Mouse (Mus musculus) liver, adult 2 months (tissue): ENCODE measurements around the gene Otop2. TPM values are rescaled to one million over a fixed set of nuclear protein-coding genes. Genes with fewer than 3 reads are reported as not detected.

Source experiments
- DNase-seq: peaks from one replicate; pipeline ENCODE4 v3.0.0-alpha.2; 2011; ENCODE audit warnings: low read depth, low spot score; ENCODE audit errors: extremely low read depth
- H3K27ac ChIP-seq: fragments of 200-500 bp; replicated peaks from 2 replicates; pipeline ENCODE4 v1.5.1; 2012; ENCODE audit warnings: low read depth, mild to moderate bottlenecking, control low read depth, inconsistent platforms, low read length; ENCODE audit not compliant: insufficient read depth
- H3K27me3 ChIP-seq: fragments of 200-500 bp; 2 replicates; pipeline ENCODE4 v1.6.1; 2012; ENCODE audit warnings: mild to moderate bottlenecking, moderate library complexity, low read length, inconsistent platforms; ENCODE audit not compliant: control insufficient read depth, insufficient read depth
- H3K36me3 ChIP-seq: fragments of 200-500 bp; 2 replicates; pipeline ENCODE4 v1.6.1; 2012; ENCODE audit warnings: low read length, inconsistent platforms; ENCODE audit not compliant: control insufficient read depth, insufficient read depth
- H3K4me1 ChIP-seq: fragments of 200-500 bp; 2 replicates; pipeline ENCODE4 v1.6.1; 2011; ENCODE audit warnings: low read length; ENCODE audit not compliant: control insufficient read depth, insufficient read depth
- H3K4me3 ChIP-seq: fragments of 200-500 bp; 2 replicates; pipeline ENCODE4 v1.5.1; 2011; ENCODE audit warnings: low read depth, mild to moderate bottlenecking, control low read depth, low read length, moderate library complexity; ENCODE audit not compliant: insufficient read depth
- H3K79me2 ChIP-seq: fragments of 200-500 bp; 2 replicates; pipeline ENCODE4 v1.6.1; 2012; ENCODE audit warnings: inconsistent platforms, mild to moderate bottlenecking, low read length, moderate library complexity; ENCODE audit not compliant: control insufficient read depth, insufficient read depth
- H3K9ac ChIP-seq: fragments of 200-500 bp; 2 replicates; pipeline ENCODE4 v1.6.1; 2012; ENCODE audit warnings: low read depth, mild to moderate bottlenecking, control low read depth, inconsistent platforms, low read length
- CTCF ChIP-seq: fragments of 200-500 bp; IDR thresholded peaks from 2 replicates; pipeline ENCODE4 v1.5.1; 2011; ENCODE audit warnings: low read depth, low read length, control low read depth
- POLR2A ChIP-seq: fragments of 200-500 bp; IDR thresholded peaks from 2 replicates; pipeline ENCODE4 v1.6.1; 2011; ENCODE audit warnings: low read length, control low read depth; ENCODE audit not compliant: insufficient read depth; ENCODE audit errors: extremely low read depth
- WGBS: fragments of 180-500 bp; shearing (Covaris S2); methylation state at CpG from one replicate; pipeline ENCODE4 v1.1.7; 2018; 5-methylcytosine and 5-hydroxymethylcytosine counted together
- polyA plus RNA-seq: library from polyadenylated mRNA; depleted of rRNA; stranded (reverse); fragments of >200 nt; gene quantifications from 2 replicates; pipeline ENCODE4 v1.2.3, GENCODE M21; 2012
- total RNA-seq: library from RNA; depleted of rRNA; stranded (reverse); fragments of >200 nt; gene quantifications from 2 replicates; pipeline ENCODE4 v1.2.3, GENCODE M21; 2014

Otop2 gene
- total and polyA plus RNA-seq, 2 experiments, result not detected

DNA sequence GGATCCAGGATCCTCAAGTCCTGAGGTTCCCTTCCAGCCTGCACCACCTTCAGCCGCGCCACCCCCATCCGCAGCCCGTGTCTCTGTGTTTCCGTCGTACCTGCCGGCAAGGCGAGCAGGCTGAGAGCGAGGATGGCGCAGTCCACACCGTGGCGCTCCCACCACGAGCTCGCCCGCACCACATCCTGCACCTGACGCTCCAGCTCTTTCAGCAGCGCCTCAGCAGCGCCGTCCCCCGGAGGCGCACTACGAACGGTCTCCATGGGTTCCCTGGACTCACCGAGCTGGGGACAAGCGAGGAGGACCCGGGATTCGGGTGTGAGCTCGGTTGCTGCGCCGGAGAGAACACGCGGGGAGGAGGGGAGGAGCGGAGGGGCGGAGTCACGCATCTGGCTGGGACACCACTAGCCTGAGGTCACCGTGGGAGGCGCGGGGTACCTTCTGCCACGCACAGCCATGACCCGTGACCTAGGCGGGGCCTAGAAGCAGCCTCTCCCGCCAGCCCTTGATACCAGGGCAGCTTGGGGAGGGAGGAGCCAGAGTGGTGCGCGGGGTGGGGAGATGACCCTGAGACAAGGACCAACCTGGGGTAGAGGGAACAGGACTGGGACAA lies 9.6 kb upstream of the Otop2 start, which contains the start of gene Fads6:
Fads6 (minus strand) TSS at position 450 of the 613 bp plus-strand sequence.
- peak within 1 kb of the TSS; percentile 93 for H3K9ac ChIP-seq
- H3K36me3 ChIP-seq, result peaks cover 7% of the 10 kb centered on the region; the same call in 1 of the 2 replicates
- H3K4me3 ChIP-seq, result peak within 1 kb of the TSS; percentile 86
- peak; percentile 89 for DNase-seq
- H3K27ac ChIP-seq, result peak within 1 kb of the TSS; percentile 88
- no peaks in the 10 kb centered on the region for H3K27me3 ChIP-seq
- H3K4me1 ChIP-seq, result peaks cover 14% of the 10 kb centered on the region; the same call in 1 of the 2 replicates
- TF ChIP-seq POLR2A, result peak; percentile 93
- peak; percentile 51 for TF ChIP-seq CTCF
- peaks cover 8% of the 10 kb centered on the region; the same call in 1 of the 2 replicates for H3K79me2 ChIP-seq
- WGBS, result under 1% methylated on average over 44 of the region's 44 CpGs

DNA sequence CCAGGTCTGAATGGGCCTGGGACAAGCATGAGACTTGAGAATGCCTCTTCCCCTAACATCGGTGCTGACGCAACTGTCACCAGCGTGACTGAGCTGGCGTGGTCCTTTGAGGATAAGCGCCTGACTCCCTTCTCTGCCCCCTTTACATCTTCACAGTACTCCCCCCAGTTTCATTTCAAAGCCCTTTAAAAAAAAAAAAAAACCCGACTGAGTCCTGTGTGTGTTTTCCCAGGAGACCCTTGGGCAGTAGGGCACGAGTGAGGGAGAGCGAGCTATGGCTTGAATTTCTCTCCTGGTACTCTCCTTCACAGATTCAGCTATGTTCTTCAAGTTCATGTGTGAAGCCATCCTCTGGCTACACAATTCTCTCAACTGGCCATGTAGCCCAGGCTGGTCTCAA lies 8.8 kb upstream of the Otop2 start:
- no peak overlapping the region for H3K4me3 ChIP-seq
- H3K4me1 ChIP-seq, result 0 out of 2 replicates have a peak, but pooled peaks cover 13% of the 10 kb centered on the region
- H3K27me3 ChIP-seq, result no peaks in the 10 kb centered on the region
- no peak overlapping the region for H3K9ac ChIP-seq
- no peak for DNase-seq
- peaks cover 8% of the 10 kb centered on the region; the same call in 1 of the 2 replicates for H3K79me2 ChIP-seq
- H3K27ac ChIP-seq, result peak overlapping the region; percentile 30
- H3K36me3 ChIP-seq, result peaks cover 7% of the 10 kb centered on the region; the same call in 1 of the 2 replicates
- no peak for TF ChIP-seq CTCF
- TF ChIP-seq POLR2A, result no peak
- 80% methylated on average over 8 of the region's 8 CpGs for WGBS

DNA sequence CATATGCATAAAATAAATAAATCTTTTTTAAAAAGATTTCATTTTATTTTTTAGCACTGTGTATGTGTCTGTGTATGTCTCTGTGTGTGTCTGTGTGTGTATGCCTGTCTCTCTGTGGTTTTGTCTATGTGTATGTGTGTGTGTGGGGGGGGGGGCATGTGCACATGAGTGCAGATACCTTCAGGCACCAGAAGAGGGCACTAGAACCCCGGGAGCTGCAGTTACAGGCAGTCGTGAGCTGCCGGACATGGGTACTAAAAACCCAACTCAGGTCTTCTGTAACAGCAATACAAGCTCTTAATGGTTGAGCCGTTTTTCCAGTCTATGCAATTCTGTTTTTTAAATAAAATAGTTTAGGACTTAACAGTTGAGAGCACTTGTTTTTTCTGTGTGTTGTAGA lies 6.2 kb upstream of the Otop2 start:
- Histone ChIP-seq H3K79me2 (peaks cover 2% of the 10 kb centered on the region; the same call in 1 of the 2 replicates), H3K4me1 (0 out of 2 replicates have a peak, but pooled peaks cover 4% of the 10 kb centered on the region), H3K27me3 (no peaks in the 10 kb centered on the region), H3K36me3 (no peaks in the 10 kb centered on the region), H3K27ac (no peak overlapping the region), H3K9ac (no peak overlapping the region), H3K4me3 (no peak overlapping the region)
- WGBS, result 85% methylated on average over 4 of the region's 4 CpGs
- no peak for DNase-seq
- TF ChIP-seq POLR2A, result no peak
- TF ChIP-seq CTCF, result 0 out of 2 replicates have a peak, but pooled peaks have one; percentile 3

DNA sequence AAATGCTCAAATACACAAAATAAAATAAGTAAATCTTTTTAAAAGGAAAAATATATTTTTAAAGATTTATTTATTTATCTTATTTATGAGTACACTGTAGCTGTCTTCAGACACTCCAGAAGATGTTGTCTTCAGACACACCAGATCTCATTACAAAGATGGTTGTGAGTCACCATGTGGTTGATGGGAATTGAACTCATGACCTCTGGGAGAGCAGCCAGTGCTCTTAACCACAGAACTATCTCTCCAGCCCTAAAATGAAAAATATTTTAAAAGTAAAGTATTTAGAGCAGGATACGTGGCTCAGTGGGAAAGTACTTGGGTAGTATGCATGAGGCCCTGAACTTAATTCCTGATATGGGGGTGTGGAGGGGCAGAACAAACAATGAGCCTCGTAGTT lies 5.6 kb upstream of the Otop2 start:
- H3K27me3 ChIP-seq, result no peaks in the 10 kb centered on the region
- H3K36me3 ChIP-seq, result no peaks in the 10 kb centered on the region
- TF ChIP-seq POLR2A (no peak), CTCF (no peak)
- no peaks in the 10 kb centered on the region for H3K79me2 ChIP-seq
- H3K9ac ChIP-seq, result no peak overlapping the region
- 93% methylated on average over 2 of the region's 2 CpGs for WGBS
- no peak overlapping the region for H3K27ac ChIP-seq
- no peak overlapping the region for H3K4me3 ChIP-seq
- no peak for DNase-seq
- 0 out of 2 replicates have a peak, but pooled peaks cover 2% of the 10 kb centered on the region for H3K4me1 ChIP-seq

DNA sequence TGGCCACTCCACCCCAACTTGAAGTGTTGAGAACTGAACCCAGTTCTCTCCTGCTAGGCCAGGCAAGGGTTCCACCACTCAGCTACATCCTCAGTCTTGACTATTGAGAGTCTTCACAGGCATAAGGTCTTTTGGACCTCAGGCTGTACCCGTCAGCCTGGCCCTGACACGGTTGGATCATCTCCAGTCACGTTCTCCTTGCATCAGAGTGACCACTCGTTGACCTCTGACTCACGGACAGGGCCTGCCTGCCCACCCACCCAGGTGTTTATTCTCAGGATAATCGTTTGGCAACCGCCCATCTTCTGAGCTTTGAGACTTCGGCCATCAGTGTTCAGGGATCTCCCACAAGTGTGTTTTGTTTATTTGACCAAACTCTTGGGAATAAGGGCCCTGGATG lies 3.8 kb upstream of the Otop2 start:
- 26% methylated on average over 8 of the region's 8 CpGs for WGBS
- TF ChIP-seq POLR2A (no peak), CTCF (no peak)
- Histone ChIP-seq H3K79me2 (no peaks in the 10 kb centered on the region), H3K4me1 (no peaks in the 10 kb centered on the region), H3K36me3 (no peaks in the 10 kb centered on the region), H3K27ac (no peak overlapping the region), H3K4me3 (no peak overlapping the region), H3K27me3 (no peaks in the 10 kb centered on the region), H3K9ac (no peak overlapping the region)
- no peak for DNase-seq

DNA sequence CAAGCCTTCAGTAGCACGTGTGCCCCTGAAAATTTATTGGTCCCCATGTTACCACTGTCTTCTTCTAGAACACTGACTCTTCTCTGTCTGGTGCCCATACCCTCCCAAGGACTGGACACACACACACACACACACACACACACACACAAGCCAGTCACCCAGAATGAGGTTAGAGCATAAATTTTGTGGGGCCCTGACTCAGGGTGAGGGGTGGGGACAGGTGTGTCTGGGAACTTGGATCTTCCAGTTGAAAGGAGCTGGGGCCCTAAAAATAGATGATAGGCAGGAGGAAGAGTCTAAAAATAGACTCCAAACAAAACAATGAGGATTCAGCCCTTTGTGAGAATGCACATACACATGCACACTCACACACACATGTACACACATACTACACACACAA lies 1.8 kb downstream of the Otop2 start:
- DNase-seq, result no peak
- H3K4me1 ChIP-seq, result no peaks in the 10 kb centered on the region
- no peak overlapping the region for H3K27ac ChIP-seq
- H3K27me3 ChIP-seq, result no peaks in the 10 kb centered on the region
- no peak overlapping the region for H3K4me3 ChIP-seq
- H3K79me2 ChIP-seq, result no peaks in the 10 kb centered on the region
- no peak overlapping the region for H3K9ac ChIP-seq
- H3K36me3 ChIP-seq, result no peaks in the 10 kb centered on the region
- 82% methylated on average over 1 of the region's 1 CpGs for WGBS
- no peak for TF ChIP-seq CTCF
- TF ChIP-seq POLR2A, result no peak
